Mouse (Mus musculus) stomach, embryonic 14.5 days (tissue): ENCODE measurements around the gene Jade2. TPM values are rescaled to one million over a fixed set of nuclear protein-coding genes. Genes with fewer than 3 reads are reported as not detected.

ENCODE experiments used
- ATAC-seq: fragments of 200-750 bp; cut with Nextera tagmentation; 2 replicates; pipeline ENCODE4 v1.8.0; 2017; ENCODE audit warnings: low read depth, moderate TSS enrichment; ENCODE audit not compliant: insufficient number of reproducible peaks, insufficient read depth, low FRiP score
- H3K27ac ChIP-seq: fragments of 300-500 bp; sonication (generic); 2 replicates; pipeline ENCODE4 v1.5.1; 2014; ENCODE audit warnings: mild to moderate bottlenecking, low read length, moderate library complexity, mixed read lengths
- H3K27me3 ChIP-seq: fragments of 300-500 bp; sonication (generic); 2 replicates; pipeline ENCODE4 v1.6.1; 2014; ENCODE audit warnings: low read length, control low read depth, mixed read lengths; ENCODE audit not compliant: control insufficient read depth, insufficient read depth
- H3K36me3 ChIP-seq: fragments of 300-500 bp; sonication (generic); 2 replicates; pipeline ENCODE4 v1.6.1; 2014; ENCODE audit warnings: mild to moderate bottlenecking, control low read depth, low read length, moderate library complexity, mixed read lengths; ENCODE audit not compliant: control insufficient read depth, insufficient read depth
- H3K4me1 ChIP-seq: fragments of 300-500 bp; sonication (generic); 2 replicates; pipeline ENCODE4 v1.6.1; 2014; ENCODE audit warnings: low read length, control low read depth, mixed read lengths; ENCODE audit not compliant: control insufficient read depth, insufficient read depth
- H3K4me2 ChIP-seq: fragments of 300-500 bp; sonication (generic); replicated peaks from 2 replicates; pipeline ENCODE4 v1.6.1; 2014; ENCODE audit warnings: low read depth, low read length, control low read depth
- H3K4me3 ChIP-seq: fragments of 300-500 bp; sonication (generic); 2 replicates; pipeline ENCODE4 v1.5.1; 2014; ENCODE audit warnings: low read depth, low read length, control low read depth
- H3K9ac ChIP-seq: fragments of 300-500 bp; sonication (generic); replicated peaks from 2 replicates; pipeline ENCODE4 v1.6.1; 2014; ENCODE audit warnings: low read depth, mild to moderate bottlenecking, control low read depth, low read length, moderate library complexity, mixed read lengths
- H3K9me3 ChIP-seq: fragments of 300-500 bp; sonication (generic); 2 replicates; pipeline ENCODE4 v1.6.1; 2016; ENCODE audit warnings: low read depth, low read length, control low read depth; ENCODE audit not compliant: control insufficient read depth
- WGBS: fragments of 180-500 bp; shearing (Covaris S2); extraction: QIAGEN DNeasy Blood & Tissue Kit; methylation state at CpG from one replicate; pipeline ENCODE4 v1.1.7; 2014; 5-methylcytosine and 5-hydroxymethylcytosine counted together
- polyA plus RNA-seq: library from polyadenylated mRNA; unstranded; fragments of >200 nt; fragmentation: Nextera tagmentation; extraction: Ambion mirVana; gene quantifications from 2 replicates; pipeline ENCODE4 v1.2.1, GENCODE M21; 2014

The Jade2 gene
- polyA plus RNA-seq, 1 experiment from 2014 or later = 1.8 TPM

DNA sequence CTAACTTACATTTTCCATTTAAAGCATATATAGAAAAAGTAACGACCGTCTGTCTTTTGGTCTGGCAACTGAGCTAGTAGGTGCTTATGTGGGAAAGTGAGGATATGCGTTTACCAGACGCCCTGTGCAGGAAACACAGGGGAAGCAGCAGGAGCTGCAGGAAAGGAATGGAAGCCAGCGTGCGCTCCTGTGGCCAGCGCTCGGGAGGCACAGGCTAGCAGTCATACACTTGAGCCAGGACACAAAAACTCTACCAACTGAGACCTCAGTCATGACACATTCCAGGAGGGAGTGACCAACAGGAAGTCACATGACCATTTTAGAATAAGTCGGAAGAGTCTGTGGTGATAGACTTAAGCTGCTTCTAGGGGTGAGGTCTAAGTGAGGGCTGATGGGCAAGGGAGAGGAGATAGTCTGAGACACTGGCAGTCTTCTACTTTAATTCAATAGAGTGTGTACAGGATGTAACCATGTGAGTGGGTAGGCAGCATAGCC lies 76.6 kb downstream of the Jade2 start:
- no peak for ATAC-seq
- peaks cover 27% of the 10 kb centered on the region; the same call in 1 of the 2 replicates for H3K36me3 ChIP-seq

DNA sequence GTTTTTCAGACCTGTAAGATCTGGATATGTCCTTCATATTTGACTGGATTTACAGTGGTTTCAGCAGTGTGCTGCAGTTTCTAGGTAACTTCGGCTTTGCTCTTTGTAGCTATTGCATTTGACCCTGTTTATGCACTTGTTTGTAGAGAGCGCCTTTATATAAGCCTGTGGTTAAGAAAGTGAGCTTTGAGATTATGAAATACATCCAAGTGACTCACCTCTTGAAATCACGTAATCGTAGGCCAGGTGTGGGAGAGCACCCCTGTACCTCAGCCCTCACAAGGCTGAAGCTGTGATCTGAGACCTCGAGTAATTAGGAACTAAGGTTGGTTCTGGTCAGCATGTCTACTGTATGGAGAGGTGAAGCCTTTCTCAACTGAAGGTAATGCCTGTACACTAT lies 80.0 kb downstream of the Jade2 start:
- Histone ChIP-seq H3K27ac (no peak overlapping the region), H3K4me3 (no peak overlapping the region), H3K9me3 (no peaks in the 10 kb centered on the region), H3K27me3 (no peaks in the 10 kb centered on the region), H3K9ac (no peak overlapping the region), H3K36me3 (peaks cover 13% of the 10 kb centered on the region; the same call in 1 of the 2 replicates), H3K4me2 (no peak overlapping the region), H3K4me1 (no peaks in the 10 kb centered on the region)
- WGBS = 88% methylated on average over 5 of the region's 5 CpGs
- no peak for ATAC-seq

More for the DNA sequence above, 76.6 kb downstream of the Jade2 start:
- WGBS = 88% methylated on average over 9 of the region's 9 CpGs
- H3K4me1 ChIP-seq = no peaks in the 10 kb centered on the region
- no peaks in the 10 kb centered on the region for H3K9me3 ChIP-seq
- no peak overlapping the region for H3K4me2 ChIP-seq
- H3K27ac ChIP-seq = no peak overlapping the region
- no peak overlapping the region for H3K4me3 ChIP-seq
- H3K9ac ChIP-seq = no peak overlapping the region
- H3K27me3 ChIP-seq = no peaks in the 10 kb centered on the region

DNA sequence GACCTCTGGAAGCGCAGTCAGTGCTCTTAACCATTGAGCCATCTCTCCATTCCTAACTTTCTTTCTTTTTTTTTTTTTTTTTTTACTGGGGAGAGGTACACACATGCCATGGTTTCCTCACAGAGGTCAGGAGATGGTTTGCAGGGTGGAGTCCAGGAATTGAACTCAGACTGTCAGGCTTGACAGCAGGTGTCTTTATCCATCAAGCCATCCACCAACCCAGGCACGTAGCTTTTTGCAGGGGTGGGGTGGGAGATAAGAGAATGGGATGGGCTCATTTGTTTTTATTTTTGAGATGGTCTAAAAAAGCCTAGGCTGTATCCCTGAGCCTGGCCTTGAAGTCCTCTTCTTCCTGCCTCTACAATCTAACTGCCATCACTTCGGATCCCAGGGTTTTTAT lies 81.9 kb downstream of the Jade2 start:
- Histone ChIP-seq H3K4me3 (no peak overlapping the region), H3K9ac (no peak overlapping the region), H3K4me2 (no peak overlapping the region), H3K9me3 (no peaks in the 10 kb centered on the region), H3K36me3 (peaks cover 8% of the 10 kb centered on the region; the same call in 1 of the 2 replicates), H3K4me1 (no peaks in the 10 kb centered on the region), H3K27me3 (no peaks in the 10 kb centered on the region), H3K27ac (no peak overlapping the region)
- 83% methylated on average over 3 of the region's 3 CpGs for WGBS
- ATAC-seq = no peak

DNA sequence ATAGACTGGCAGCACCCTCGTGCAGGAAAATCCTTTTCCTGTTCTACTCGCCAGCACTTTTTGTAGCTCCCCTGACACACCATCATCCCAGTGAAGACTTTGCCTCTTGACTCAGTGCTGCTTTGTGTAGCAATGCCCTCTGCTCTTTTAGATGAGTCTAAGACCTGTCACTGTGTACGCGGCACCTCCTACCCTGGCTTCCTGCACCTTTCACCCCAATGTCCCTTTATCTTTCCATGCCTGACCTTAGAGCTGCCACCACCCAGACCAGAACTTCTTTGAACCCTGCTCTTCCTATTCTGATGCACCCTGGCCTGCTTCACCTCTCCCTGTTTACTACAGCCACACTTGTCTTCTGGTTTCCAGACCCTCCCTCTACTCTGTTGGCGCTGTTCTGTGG lies 89.2 kb downstream of the Jade2 start:
- Histone ChIP-seq H3K27me3 (no peaks in the 10 kb centered on the region), H3K9ac (no peak overlapping the region), H3K9me3 (no peaks in the 10 kb centered on the region), H3K4me1 (peaks cover 6% of the 10 kb centered on the region; the same call in 1 of the 2 replicates), H3K36me3 (no peaks in the 10 kb centered on the region), H3K27ac (no peak overlapping the region), H3K4me2 (no peak overlapping the region), H3K4me3 (no peak overlapping the region)
- 65% methylated on average over 5 of the region's 5 CpGs for WGBS
- ATAC-seq = no peak

- H3K36me3 ChIP-seq = no peaks in the 10 kb centered on the region
- no peaks in the 10 kb centered on the region for H3K27me3 ChIP-seq
- no peak overlapping the region for H3K27ac ChIP-seq
- no peak overlapping the region for H3K4me3 ChIP-seq
- H3K9ac ChIP-seq = no peak overlapping the region
- WGBS = 70% methylated on average over 8 of the region's 8 CpGs
- no peaks in the 10 kb centered on the region for H3K9me3 ChIP-seq
- H3K4me2 ChIP-seq = no peak overlapping the region
- ATAC-seq = no peak
- H3K4me1 ChIP-seq = peaks cover 6% of the 10 kb centered on the region; the same call in 1 of the 2 replicates
Measured at GRCm38 (mm10) chr11:51767579-51768220, 89.8 kb downstream of the Jade2 start.

GRCm38 (mm10) chr11:51764816-51765215 lies 92.6 kb downstream of the Jade2 start:
- no peak for ATAC-seq
- H3K9ac ChIP-seq = no peak overlapping the region

DNA sequence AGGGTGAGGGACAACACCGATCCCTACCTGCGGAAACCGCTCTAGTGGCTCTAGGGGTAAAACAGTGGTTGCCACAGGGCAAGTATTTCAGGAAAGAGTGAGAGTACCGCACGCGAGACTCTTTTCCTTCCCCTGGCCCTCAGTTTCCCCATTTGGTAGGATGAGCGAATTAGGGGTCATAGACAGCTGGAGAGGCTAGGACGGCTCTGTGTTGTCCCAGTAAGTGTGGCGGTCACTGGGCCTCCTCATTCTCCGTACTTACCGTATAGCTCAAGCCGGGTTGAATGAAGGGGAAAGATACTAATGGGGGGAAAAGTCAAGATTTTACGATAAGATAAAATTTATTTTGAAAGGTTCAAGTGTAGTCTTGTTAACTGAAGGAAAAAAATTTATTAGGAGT lies 93.5 kb downstream of the Jade2 start:
- H3K9me3 ChIP-seq = no peaks in the 10 kb centered on the region
- peak overlapping the region; percentile 85 for H3K4me2 ChIP-seq
- peak overlapping the region; percentile 82 for H3K4me3 ChIP-seq
- no peaks in the 10 kb centered on the region for H3K36me3 ChIP-seq
- H3K9ac ChIP-seq = peak overlapping the region; percentile 75
- no peak overlapping the region for H3K27ac ChIP-seq
- H3K27me3 ChIP-seq = no peaks in the 10 kb centered on the region
- 3% methylated on average over 13 of the region's 13 CpGs for WGBS
- no peak for ATAC-seq
- peaks cover 6% of the 10 kb centered on the region; the same call in 1 of the 2 replicates for H3K4me1 ChIP-seq

More at GRCm38 (mm10) chr11:51764816-51765215, 92.6 kb downstream of the Jade2 start:
- peak overlapping the region; percentile 82; the same call in 1 of the 2 replicates for H3K4me3 ChIP-seq
- no peaks in the 10 kb centered on the region for H3K9me3 ChIP-seq
- no peak overlapping the region for H3K27ac ChIP-seq
- peaks cover 6% of the 10 kb centered on the region; the same call in 1 of the 2 replicates for H3K4me1 ChIP-seq
- H3K4me2 ChIP-seq = peak overlapping the region; percentile 85
- WGBS = 77% methylated on average over 4 of the region's 4 CpGs
- H3K36me3 ChIP-seq = no peaks in the 10 kb centered on the region
- H3K27me3 ChIP-seq = no peaks in the 10 kb centered on the region
